Mouse (Mus musculus) cerebellum, adult 2 months (tissue): ENCODE results near the gene Scd3.

Source experiments
- CTCF ChIP-seq: fragments of 200-500 bp; IDR thresholded peaks from 2 replicates; pipeline ENCODE4 v1.5.1; 2011; ENCODE audit warnings: low read depth, mild to moderate bottlenecking, control low read depth, low read length, moderate library complexity, borderline replicate concordance; ENCODE audit not compliant: insufficient read depth
- POLR2A ChIP-seq: fragments of 200-500 bp; IDR thresholded peaks from 2 replicates; pipeline ENCODE4 v1.6.1; 2011; ENCODE audit warnings: low read length, control low read depth, borderline replicate concordance; ENCODE audit not compliant: insufficient read depth

GRCm38 (mm10) chr19:44265300-44265699 lies 62.2 kb downstream of the Scd3 start:
- TF ChIP-seq POLR2A (no peak), CTCF (no peak)
